Mouse (Mus musculus) ES-Bruce4 (cell line): ENCODE data around the gene Tcf7l1.

Experiments
- CTCF ChIP-seq: IDR thresholded peaks from one replicate; pipeline ENCODE4 v1.8.1; 2011; ENCODE audit warnings: low read depth, low read length
- POLR2A ChIP-seq: IDR thresholded peaks from one replicate; pipeline ENCODE4 v1.8.1; 2011; ENCODE audit warnings: low read length; ENCODE audit not compliant: insufficient read depth

- TF ChIP-seq CTCF: no peak
- no peak for TF ChIP-seq POLR2A
Observed at GRCm38 (mm10) chr6:72598791-72599557, 190.1 kb downstream of the Tcf7l1 start.
